Mouse (Mus musculus): ENCODE measurements around the gene Vsnl1. TPM values are rescaled to one million over a fixed set of nuclear protein-coding genes. Genes with fewer than 3 reads are reported as not detected.

Vsnl1 gene
- polyA plus RNA-seq, 1 experiment from 2014 or later: not detected

GRCm38 (mm10) chr12:11395470-11395869, 40.9 kb downstream of the Vsnl1 start:
- 37% methylated on average over 2 of the region's 2 CpGs for WGBS (ENCODE audit: insufficient replicate concordance)
- H3K27me3 ChIP-seq (ENCODE audit: control insufficient read depth, insufficient read depth, low read depth, low read length): no peaks in the 10 kb centered on the region
- H3K4me1 ChIP-seq (ENCODE audit: control insufficient read depth, low read depth, low read length): no peaks in the 10 kb centered on the region
- no peak overlapping the region for H3K9ac ChIP-seq (ENCODE audit: low read depth, low read length)
- no peak overlapping the region for H3K4me2 ChIP-seq (ENCODE audit: low read depth, low read length)
- ATAC-seq (ENCODE audit: low read depth): no peak
- H3K27ac ChIP-seq (ENCODE audit: low read length): no peak overlapping the region
- H3K4me3 ChIP-seq (ENCODE audit: low read depth, low read length): no peak overlapping the region
- no peaks in the 10 kb centered on the region for H3K9me3 ChIP-seq (replicated peaks; ENCODE audit: control insufficient read depth, low read length)
- H3K36me3 ChIP-seq (ENCODE audit: control insufficient read depth, insufficient read depth): no peaks in the 10 kb centered on the region

GRCm38 (mm10) chr12:11392525-11392924, 43.9 kb downstream of the Vsnl1 start:
- Histone ChIP-seq H3K4me3 (ENCODE audit: low read depth, low read length) (no peak overlapping the region), H3K27me3 (ENCODE audit: control insufficient read depth, insufficient read depth, low read depth, low read length) (no peaks in the 10 kb centered on the region), H3K4me2 (ENCODE audit: low read depth, low read length) (no peak overlapping the region), H3K9ac (ENCODE audit: low read depth, low read length) (no peak overlapping the region), H3K4me1 (ENCODE audit: control insufficient read depth, low read depth, low read length) (no peaks in the 10 kb centered on the region), H3K9me3 (replicated peaks; ENCODE audit: control insufficient read depth, low read length) (no peaks in the 10 kb centered on the region), H3K36me3 (ENCODE audit: control insufficient read depth, insufficient read depth) (no peaks in the 10 kb centered on the region), H3K27ac (ENCODE audit: low read length) (no peak overlapping the region)
- WGBS (ENCODE audit: insufficient replicate concordance): 8% methylated on average over 1 of the region's 1 CpGs
- ATAC-seq (ENCODE audit: low read depth): peak; percentile 21; the same call in 1 of the 2 replicates

GRCm38 (mm10) chr12:11391244-11391949, 45.0 kb downstream of the Vsnl1 start:
- Histone ChIP-seq H3K9me3 (replicated peaks; ENCODE audit: control insufficient read depth, low read length) (no peaks in the 10 kb centered on the region), H3K27ac (ENCODE audit: low read length) (no peak overlapping the region), H3K4me2 (ENCODE audit: low read depth, low read length) (no peak overlapping the region), H3K9ac (ENCODE audit: low read depth, low read length) (no peak overlapping the region), H3K36me3 (ENCODE audit: control insufficient read depth, insufficient read depth) (no peaks in the 10 kb centered on the region), H3K4me1 (ENCODE audit: control insufficient read depth, low read depth, low read length) (no peaks in the 10 kb centered on the region), H3K4me3 (ENCODE audit: low read depth, low read length) (no peak overlapping the region), H3K27me3 (ENCODE audit: control insufficient read depth, insufficient read depth, low read depth, low read length) (no peaks in the 10 kb centered on the region)
- WGBS (ENCODE audit: insufficient replicate concordance): 54% methylated on average over 7 of the region's 7 CpGs
- ATAC-seq (ENCODE audit: low read depth): 0 out of 2 replicates have a peak, but pooled peaks have one; percentile 7

- WGBS (ENCODE audit: insufficient replicate concordance): 67% methylated on average over 7 of the region's 7 CpGs
- Histone ChIP-seq H3K9me3 (replicated peaks; ENCODE audit: control insufficient read depth, low read length) (no peaks in the 10 kb centered on the region), H3K27ac (ENCODE audit: low read length) (no peak overlapping the region), H3K27me3 (ENCODE audit: control insufficient read depth, insufficient read depth, low read depth, low read length) (no peaks in the 10 kb centered on the region), H3K4me3 (ENCODE audit: low read depth, low read length) (no peak overlapping the region), H3K9ac (ENCODE audit: low read depth, low read length) (no peak overlapping the region), H3K4me1 (ENCODE audit: control insufficient read depth, low read depth, low read length) (no peaks in the 10 kb centered on the region), H3K4me2 (ENCODE audit: low read depth, low read length) (no peak overlapping the region), H3K36me3 (ENCODE audit: control insufficient read depth, insufficient read depth) (no peaks in the 10 kb centered on the region)
- ATAC-seq (ENCODE audit: low read depth): no peak
Observed at GRCm38 (mm10) chr12:11389141-11389540, 47.3 kb downstream of the Vsnl1 start.

- no peaks in the 10 kb centered on the region for H3K36me3 ChIP-seq (ENCODE audit: control insufficient read depth, insufficient read depth)
- H3K27ac ChIP-seq (ENCODE audit: low read length): no peak overlapping the region
- no peak for ATAC-seq (ENCODE audit: low read depth)
- no peaks in the 10 kb centered on the region for H3K27me3 ChIP-seq (ENCODE audit: control insufficient read depth, insufficient read depth, low read depth, low read length)
- H3K4me1 ChIP-seq (ENCODE audit: control insufficient read depth, low read depth, low read length): no peaks in the 10 kb centered on the region
- no peaks in the 10 kb centered on the region for H3K9me3 ChIP-seq (replicated peaks; ENCODE audit: control insufficient read depth, low read length)
- no peak overlapping the region for H3K9ac ChIP-seq (ENCODE audit: low read depth, low read length)
- WGBS (ENCODE audit: insufficient replicate concordance): 56% methylated on average over 1 of the region's 1 CpGs
- H3K4me2 ChIP-seq (ENCODE audit: low read depth, low read length): no peak overlapping the region
- no peak overlapping the region for H3K4me3 ChIP-seq (ENCODE audit: low read depth, low read length)
Observed at GRCm38 (mm10) chr12:11384754-11385153, 51.7 kb downstream of the Vsnl1 start.

GRCm38 (mm10) chr12:11379396-11379795, 57.0 kb downstream of the Vsnl1 start:
- Histone ChIP-seq H3K4me2 (ENCODE audit: low read depth, low read length) (no peak overlapping the region), H3K27me3 (ENCODE audit: control insufficient read depth, insufficient read depth, low read depth, low read length) (no peaks in the 10 kb centered on the region), H3K4me3 (ENCODE audit: low read depth, low read length) (no peak overlapping the region), H3K36me3 (ENCODE audit: control insufficient read depth, insufficient read depth) (no peaks in the 10 kb centered on the region), H3K4me1 (ENCODE audit: control insufficient read depth, low read depth, low read length) (no peaks in the 10 kb centered on the region), H3K9ac (ENCODE audit: low read depth, low read length) (no peak overlapping the region), H3K27ac (ENCODE audit: low read length) (no peak overlapping the region), H3K9me3 (replicated peaks; ENCODE audit: control insufficient read depth, low read length) (no peaks in the 10 kb centered on the region)
- ATAC-seq (ENCODE audit: low read depth): no peak
- 34% methylated on average over 2 of the region's 2 CpGs for WGBS (ENCODE audit: insufficient replicate concordance)

GRCm38 (mm10) chr12:11370056-11370455, 66.4 kb downstream of the Vsnl1 start:
- Histone ChIP-seq H3K27me3 (ENCODE audit: control insufficient read depth, insufficient read depth, low read depth, low read length) (no peaks in the 10 kb centered on the region), H3K4me3 (ENCODE audit: low read depth, low read length) (no peak overlapping the region), H3K36me3 (ENCODE audit: control insufficient read depth, insufficient read depth) (no peaks in the 10 kb centered on the region), H3K27ac (ENCODE audit: low read length) (no peak overlapping the region), H3K9ac (ENCODE audit: low read depth, low read length) (no peak overlapping the region), H3K4me2 (ENCODE audit: low read depth, low read length) (no peak overlapping the region), H3K4me1 (ENCODE audit: control insufficient read depth, low read depth, low read length) (no peaks in the 10 kb centered on the region), H3K9me3 (replicated peaks; ENCODE audit: control insufficient read depth, low read length) (no peaks in the 10 kb centered on the region)
- 45% methylated on average over 4 of the region's 4 CpGs for WGBS (ENCODE audit: insufficient replicate concordance)
- no peak for ATAC-seq (ENCODE audit: low read depth)

GRCm38 (mm10) chr12:11367099-11367765, 69.2 kb downstream of the Vsnl1 start:
- Histone ChIP-seq H3K4me3 (ENCODE audit: low read depth, low read length) (no peak overlapping the region), H3K27ac (ENCODE audit: low read length) (no peak overlapping the region), H3K4me1 (ENCODE audit: control insufficient read depth, low read depth, low read length) (no peaks in the 10 kb centered on the region), H3K27me3 (ENCODE audit: control insufficient read depth, insufficient read depth, low read depth, low read length) (no peaks in the 10 kb centered on the region), H3K9me3 (replicated peaks; ENCODE audit: control insufficient read depth, low read length) (no peaks in the 10 kb centered on the region), H3K9ac (ENCODE audit: low read depth, low read length) (no peak overlapping the region), H3K4me2 (ENCODE audit: low read depth, low read length) (no peak overlapping the region), H3K36me3 (ENCODE audit: control insufficient read depth, insufficient read depth) (no peaks in the 10 kb centered on the region)
- WGBS (ENCODE audit: insufficient replicate concordance): 30% methylated on average over 3 of the region's 3 CpGs
- no peak for ATAC-seq (ENCODE audit: low read depth)

- ATAC-seq (ENCODE audit: low read depth): no peak
- H3K4me2 ChIP-seq (ENCODE audit: low read depth, low read length): no peak overlapping the region
- no peaks in the 10 kb centered on the region for H3K36me3 ChIP-seq (ENCODE audit: control insufficient read depth, insufficient read depth)
- no peak overlapping the region for H3K4me3 ChIP-seq (ENCODE audit: low read depth, low read length)
- H3K9me3 ChIP-seq (replicated peaks; ENCODE audit: control insufficient read depth, low read length): no peaks in the 10 kb centered on the region
- WGBS (ENCODE audit: insufficient replicate concordance): 45% methylated on average over 6 of the region's 6 CpGs
- no peaks in the 10 kb centered on the region for H3K27me3 ChIP-seq (ENCODE audit: control insufficient read depth, insufficient read depth, low read depth, low read length)
- H3K27ac ChIP-seq (ENCODE audit: low read length): no peak overlapping the region
- no peaks in the 10 kb centered on the region for H3K4me1 ChIP-seq (ENCODE audit: control insufficient read depth, low read depth, low read length)
- H3K9ac ChIP-seq (ENCODE audit: low read depth, low read length): no peak overlapping the region
Observed at GRCm38 (mm10) chr12:11364870-11365269, 71.5 kb downstream of the Vsnl1 start.
